25 mouse cellular contexts compared by ENCODE assay signal in the genomic region with DNA sequence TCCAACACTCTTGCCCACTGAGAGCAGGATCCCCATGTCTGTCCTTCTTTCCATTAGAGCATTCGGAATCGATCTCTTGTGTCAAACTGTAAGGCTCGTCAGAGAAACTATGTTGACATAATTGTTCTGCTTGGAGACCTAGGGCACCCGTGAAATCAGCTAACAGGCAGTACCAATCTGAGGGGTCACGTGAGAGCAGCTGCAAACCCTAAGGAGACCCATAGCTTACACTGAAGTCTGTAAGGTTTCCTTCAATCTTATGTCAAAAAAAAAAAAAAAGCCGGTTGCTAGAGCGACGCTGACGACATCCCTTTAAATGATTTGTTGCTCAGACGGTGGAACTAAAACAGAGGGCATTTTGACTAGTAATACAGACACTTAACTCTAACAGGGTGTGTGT.
DNase-seq lines count a peak whose midpoint lies in the region; ATAC-seq and TF ChIP-seq lines count a peak whose summit lies in the region.
"Had no signal": no experiment of that assay in that cellular context is flagged by ENCODE, and none has a peak within 500 bp of the region (broad histone marks: within the 10 kb centered on the region; RNA-seq: fewer than 3 reads in every experiment).

No protein-coding gene starts in this region.

- H3K36me3 ChIP-seq in limb, embryonic 12.5 days, result no peaks in the 10 kb centered on the region
- no peaks in the 10 kb centered on the region for H3K36me3 ChIP-seq in limb, embryonic 10.5 days
- no peaks in the 10 kb centered on the region for H3K36me3 ChIP-seq in ES-E14 (ENCODE audit: control insufficient read depth, insufficient read depth, low read length, poor library complexity, severe bottlenecking)
- H3K36me3 ChIP-seq in embryonic facial prominence, embryonic 10.5 days (replicated peaks), result no peaks in the 10 kb centered on the region
- H3K36me3 ChIP-seq in embryonic facial prominence, embryonic 13.5 days, result 0 out of 2 replicates have a peak, but pooled peaks cover 4% of the 10 kb centered on the region
- H3K36me3 ChIP-seq: embryonic facial prominence, embryonic 15.5 days; forebrain, embryonic 10.5 days; forebrain, embryonic 12.5 days had no signal

- 60% methylated on average over 10 of the region's 10 CpGs for WGBS in limb, embryonic 12.5 days
- 70% methylated on average over 10 of the region's 10 CpGs for WGBS in limb, embryonic 10.5 days
- WGBS in embryonic facial prominence, embryonic 10.5 days, result 66% methylated on average over 10 of the region's 10 CpGs
- WGBS in embryonic facial prominence, embryonic 13.5 days, result 28% methylated on average over 10 of the region's 10 CpGs

- no peak for ATAC-seq in limb, embryonic 12.5 days (ENCODE audit: insufficient number of reproducible peaks, insufficient read depth, low FRiP score, low TSS enrichment, low read depth)
- no peak for ATAC-seq in embryonic facial prominence, embryonic 13.5 days (ENCODE audit: insufficient number of reproducible peaks, insufficient read depth, low FRiP score, low TSS enrichment, low read depth)
- ATAC-seq: activated CD4-positive, CD25-positive, alpha-beta regulatory T cell, adult 4 months; forebrain, embryonic 14.5 days; forebrain, embryonic 16.5 days; Patski had no signal

- 0 out of 2 replicates have a peak, but pooled peaks cover 5% of the 10 kb centered on the region for H3K9me3 ChIP-seq in limb, embryonic 12.5 days
- H3K9me3 ChIP-seq in limb, embryonic 10.5 days (replicated peaks), result no peaks in the 10 kb centered on the region; the same call in 1 of the 2 replicates
- no peaks in the 10 kb centered on the region for H3K9me3 ChIP-seq in ES-E14 (ENCODE audit: control insufficient read depth, insufficient read depth, low read depth, low read length)
- H3K9me3 ChIP-seq in embryonic facial prominence, embryonic 10.5 days, result peaks cover 6% of the 10 kb centered on the region; the same call in 1 of the 2 replicates
- no peaks in the 10 kb centered on the region for H3K9me3 ChIP-seq in embryonic facial prominence, embryonic 13.5 days
- H3K9me3 ChIP-seq: embryonic facial prominence, embryonic 15.5 days; G1E had no signal

- in situ Hi-C loops in ES-E14 (cut with MboI; ENCODE audit: low sequenced_read_pairs in 2 of 2, unreplicated experiment in 2 of 2), result loop anchor here (10.0 to 25.0 kb wide), 2 partner anchors 452 to 465 kb away; no protein-coding TSS in a partner anchor

- no peak overlapping the region for H3K4me2 ChIP-seq in limb, embryonic 12.5 days
- H3K4me2 ChIP-seq in embryonic facial prominence, embryonic 13.5 days, result 0 out of 2 replicates have a peak overlapping the region, but pooled peaks have one; percentile 3
- H3K4me2 ChIP-seq: embryonic facial prominence, embryonic 15.5 days; forebrain, embryonic 12.5 days had no signal

- DNase-seq in limb, embryonic 10.5 days (ENCODE audit: low spot score), result no peak
- DNase-seq in ES-E14 (ENCODE audit: low read depth, low spot score), result no peak
- DNase-seq in embryonic facial prominence, embryonic 10.5 days (ENCODE audit: low spot score), result peak; percentile 16
- DNase-seq in right cerebral cortex, postnatal 14 days, result no peak
- no peak for DNase-seq in left cerebral cortex, adult 8-10 months (ENCODE audit: low spot score in 2 of 2)
- no peak for DNase-seq in cerebellum, adult 9-11 months
- DNase-seq: adrenal gland, adult 8-10 months; adrenal gland, postnatal 14 days; adrenal gland, postnatal 36 days; cerebellum, adult 11-12 months; cerebellum, adult 2 months; cerebellum, adult 9-10 months; cerebellum, postnatal 14 days; cerebellum, postnatal 36 days had no signal

- H3K4me1 ChIP-seq in limb, embryonic 12.5 days (replicated peaks), result 0 out of 2 replicates have a peak, but pooled peaks cover 3% of the 10 kb centered on the region
- H3K4me1 ChIP-seq in limb, embryonic 10.5 days, result peaks cover 7% of the 10 kb centered on the region; the same call in 1 of the 2 replicates
- H3K4me1 ChIP-seq in ES-E14 (ENCODE audit: control insufficient read depth in 2 of 2, insufficient read depth in 2 of 2, low read length in 2 of 2, poor library complexity in 1 of 2), result no peaks in the 10 kb centered on the region
- peaks cover 5% of the 10 kb centered on the region; the same call in 1 of the 2 replicates for H3K4me1 ChIP-seq in embryonic facial prominence, embryonic 10.5 days
- peaks cover 27% of the 10 kb centered on the region for H3K4me1 ChIP-seq in embryonic facial prominence, embryonic 13.5 days
- H3K4me1 ChIP-seq: forebrain, embryonic 10.5 days; forebrain, embryonic 12.5 days had no signal

- H3K27me3 ChIP-seq in limb, embryonic 12.5 days, result no peaks in the 10 kb centered on the region
- no peaks in the 10 kb centered on the region for H3K27me3 ChIP-seq in limb, embryonic 10.5 days (ENCODE audit: low read depth, poor library complexity, severe bottlenecking)
- H3K27me3 ChIP-seq in embryonic facial prominence, embryonic 10.5 days (replicated peaks; ENCODE audit: low read depth, poor library complexity, severe bottlenecking), result no peaks in the 10 kb centered on the region
- H3K27me3 ChIP-seq in embryonic facial prominence, embryonic 13.5 days, result peaks cover 7% of the 10 kb centered on the region; the same call in 1 of the 2 replicates
- H3K27me3 ChIP-seq: embryonic facial prominence, embryonic 15.5 days; forebrain, embryonic 12.5 days; Patski had no signal

- H3K27ac ChIP-seq in limb, embryonic 12.5 days, result 0 out of 2 replicates have a peak overlapping the region, but pooled peaks have one; percentile 45
- no peak overlapping the region for H3K27ac ChIP-seq in limb, embryonic 10.5 days
- no peak overlapping the region for H3K27ac ChIP-seq in ES-E14 (ENCODE audit: insufficient read depth, low read depth, low read length, poor library complexity, severe bottlenecking)
- 0 out of 2 replicates have a peak overlapping the region, but pooled peaks have one; percentile 24 for H3K27ac ChIP-seq in embryonic facial prominence, embryonic 10.5 days (replicated peaks)
- H3K27ac ChIP-seq in embryonic facial prominence, embryonic 13.5 days, result no peak overlapping the region
- H3K27ac ChIP-seq: embryonic facial prominence, embryonic 15.5 days; forebrain, embryonic 10.5 days; forebrain, embryonic 12.5 days had no signal

- no peak overlapping the region for H3K4me3 ChIP-seq in limb, embryonic 12.5 days (replicated peaks)
- no peak overlapping the region for H3K4me3 ChIP-seq in limb, embryonic 10.5 days
- H3K4me3 ChIP-seq in ES-E14 (ENCODE audit: insufficient read depth in 1 of 2, low read depth in 1 of 2, low read length in 2 of 2, poor library complexity in 1 of 2, severe bottlenecking in 1 of 2), result no peak overlapping the region
- no peak overlapping the region for H3K4me3 ChIP-seq in embryonic facial prominence, embryonic 10.5 days
- no peak overlapping the region for H3K4me3 ChIP-seq in embryonic facial prominence, embryonic 13.5 days
- H3K4me3 ChIP-seq: embryonic facial prominence, embryonic 15.5 days; erythroblast, embryonic 14.5 days; forebrain, embryonic 10.5 days; forebrain, embryonic 12.5 days had no signal

- H3K9ac ChIP-seq in limb, embryonic 12.5 days (replicated peaks), result no peak overlapping the region
- no peak overlapping the region for H3K9ac ChIP-seq in ES-E14 (ENCODE audit: insufficient read depth, low read depth, low read length, poor library complexity, severe bottlenecking)
- no peak overlapping the region for H3K9ac ChIP-seq in embryonic facial prominence, embryonic 13.5 days
- H3K9ac ChIP-seq: embryonic facial prominence, embryonic 15.5 days; forebrain, embryonic 12.5 days had no signal

TF ChIP-seq in ES-E14, 5 proteins besides CTCF, POLR2A, EP300 and RAD21:
- 0 out of 2 replicates have a peak, but pooled peaks have one; percentile 27 for TF ChIP-seq ZNF384 (IDR thresholded peaks at IDR 0.05; ENCODE audit: low read depth, low read length)
- no peak for TF ChIP-seq ZC3H11A (IDR thresholded peaks at IDR 0.05; ENCODE audit: borderline replicate concordance, low read depth, low read length)

Comparison
In these comparisons a context has a peak if more than half of its experiments do, and no peak if none do; other contexts are left out.
1. H3K27ac ChIP-seq: peak in limb, embryonic 12.5 days (single experiment) and embryonic facial prominence, embryonic 10.5 days (single experiment); none in limb, embryonic 10.5 days (single experiment), ES-E14 (single experiment) and embryonic facial prominence, embryonic 13.5 days (single experiment).